Mouse (Mus musculus) right cerebral cortex, adult 18-20 months (tissue): ENCODE measurements around the gene Abhd8.

Experiments
- DNase-seq: peaks from one replicate; pipeline ENCODE4 v3.0.0; 2022; ENCODE audit warnings: mixed read lengths

The Abhd8 gene

DNA sequence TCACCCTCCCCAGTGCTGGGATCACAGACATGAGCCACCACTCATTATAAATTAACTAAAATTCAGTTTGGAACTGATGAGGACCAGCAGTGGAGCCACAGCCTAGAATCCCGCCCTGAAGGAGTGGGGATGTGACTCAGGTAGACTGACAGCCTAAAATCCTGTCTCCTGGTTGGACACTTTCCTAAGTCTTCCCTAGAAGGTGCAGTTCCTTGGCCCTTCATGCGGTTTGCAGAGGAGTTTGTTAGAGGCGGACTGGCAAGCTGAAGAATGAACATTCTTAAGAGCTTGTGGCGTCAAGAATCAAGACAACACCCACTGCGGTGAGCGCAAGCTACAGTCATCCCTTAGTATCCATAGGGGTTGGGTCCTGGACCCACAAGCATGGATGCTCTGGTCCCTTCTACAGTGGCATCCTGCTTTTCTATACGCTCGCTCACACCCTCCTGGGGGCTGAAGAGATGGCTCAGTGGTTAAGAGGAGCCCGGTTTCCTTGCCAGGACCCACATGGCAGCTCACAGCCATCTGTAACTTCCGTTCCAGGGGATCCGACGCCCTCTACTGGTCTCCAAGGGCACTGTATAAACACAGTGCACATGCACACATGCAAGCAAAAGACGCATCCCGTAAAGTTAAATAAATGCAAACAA, 13.9 kb upstream of the Abhd8 start:
- DNase-seq, result no peak

DNA sequence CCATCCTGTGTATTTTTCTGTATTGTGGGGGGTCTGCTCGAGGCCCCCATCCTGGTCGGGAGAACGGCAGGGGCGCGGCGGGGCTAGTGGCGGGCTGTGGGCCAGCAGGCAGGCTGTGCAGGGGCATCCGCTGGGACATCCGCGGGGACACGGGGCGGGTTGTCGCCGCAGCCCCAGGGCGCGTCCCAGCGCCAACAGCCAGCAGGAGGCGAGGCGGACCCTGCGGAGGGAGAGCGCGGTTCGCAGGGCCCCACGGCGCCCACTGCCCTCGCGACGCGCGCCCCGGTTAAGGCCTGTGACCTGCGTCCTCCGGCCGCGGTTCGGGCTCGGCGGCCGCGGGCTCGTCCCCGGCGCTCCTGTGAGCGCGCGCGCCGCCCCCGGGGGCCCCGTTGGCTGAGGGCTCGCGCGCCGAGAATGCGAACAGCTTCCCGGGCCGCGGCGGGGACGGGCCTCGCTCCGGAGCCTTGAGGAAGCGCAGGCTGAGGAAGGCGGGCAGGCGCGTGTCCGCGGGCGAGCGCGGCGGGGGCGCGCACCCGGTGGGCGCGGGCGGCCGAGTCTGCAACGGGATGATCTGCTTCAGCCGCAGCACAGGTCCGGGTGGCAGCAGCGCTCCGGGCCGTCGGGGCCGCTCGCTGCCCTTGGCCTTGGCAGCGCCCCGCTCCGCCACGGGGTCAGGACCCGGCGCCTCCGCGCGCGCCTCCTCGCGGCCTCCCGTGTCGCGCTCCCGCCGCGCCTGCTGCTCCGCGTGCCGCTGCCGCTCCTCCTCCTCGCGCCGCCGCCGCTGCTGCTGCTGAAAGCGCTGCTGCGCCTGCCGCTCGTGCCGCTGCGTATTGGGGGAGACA, 12.9 kb upstream of the Abhd8 start:
- peak; percentile 85 for DNase-seq

DNA sequence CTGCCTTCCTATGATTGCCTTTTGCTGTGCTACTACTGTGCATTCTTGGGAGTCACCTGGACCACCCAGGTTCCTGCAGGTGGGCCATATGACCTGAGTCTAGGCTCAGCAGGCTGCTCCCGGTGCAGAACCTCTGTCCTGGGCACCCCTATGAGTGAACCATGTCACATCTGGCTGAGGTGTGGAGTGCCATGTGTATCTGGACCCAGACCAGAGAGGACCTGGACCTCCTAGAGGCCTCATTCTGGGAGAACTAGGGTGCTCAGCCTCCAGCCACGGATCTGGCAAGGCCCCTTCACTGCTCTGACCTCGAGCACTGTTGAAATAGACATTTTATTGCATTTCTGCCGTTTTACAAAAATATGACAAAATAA, 12.2 kb upstream of the Abhd8 start:
- DNase-seq, result no peak

DNA sequence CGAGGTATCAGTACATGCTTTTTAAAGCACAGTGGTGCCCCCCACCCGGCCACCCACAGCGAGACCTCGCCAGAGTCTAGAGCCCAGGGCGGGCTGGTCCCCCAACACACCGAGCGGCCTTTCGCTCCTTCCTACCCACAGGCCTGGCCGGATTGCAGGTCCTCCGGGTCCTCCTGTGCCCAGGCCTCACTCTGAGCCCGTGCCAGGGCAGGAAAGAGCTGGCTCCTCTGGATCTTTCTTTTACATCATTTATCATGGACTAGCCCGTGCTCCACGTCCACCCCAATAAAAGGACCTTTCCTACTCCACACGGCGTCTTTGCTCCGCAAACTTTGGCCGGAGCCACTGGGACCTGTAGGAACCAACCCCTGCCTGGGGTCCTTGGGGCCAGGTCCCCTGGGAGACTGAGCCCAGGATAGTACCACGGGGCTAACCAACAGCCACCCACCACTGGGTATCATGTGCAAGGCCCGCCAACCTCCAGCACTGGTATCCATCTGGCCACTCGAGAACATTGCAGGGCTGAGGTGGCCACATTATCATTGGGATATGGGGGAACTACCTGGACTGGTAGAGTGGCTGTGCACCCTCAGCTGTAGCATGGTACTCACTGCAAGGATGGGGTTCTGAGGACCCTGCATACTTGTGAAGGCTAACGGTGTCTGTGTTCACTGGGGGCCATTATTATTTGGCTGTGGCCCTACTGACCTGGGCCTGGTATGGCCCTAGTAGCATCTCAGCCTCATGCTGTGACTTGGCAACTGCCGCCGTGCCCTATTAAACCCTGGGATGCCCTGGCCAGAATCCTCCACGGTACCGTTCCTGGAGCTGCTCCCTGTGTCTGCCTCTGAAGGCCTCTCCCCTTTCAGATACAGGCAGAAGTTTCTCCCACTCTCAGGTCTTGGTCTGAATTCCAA, 11.6 kb upstream of the Abhd8 start:
- DNase-seq, result no peak

DNA sequence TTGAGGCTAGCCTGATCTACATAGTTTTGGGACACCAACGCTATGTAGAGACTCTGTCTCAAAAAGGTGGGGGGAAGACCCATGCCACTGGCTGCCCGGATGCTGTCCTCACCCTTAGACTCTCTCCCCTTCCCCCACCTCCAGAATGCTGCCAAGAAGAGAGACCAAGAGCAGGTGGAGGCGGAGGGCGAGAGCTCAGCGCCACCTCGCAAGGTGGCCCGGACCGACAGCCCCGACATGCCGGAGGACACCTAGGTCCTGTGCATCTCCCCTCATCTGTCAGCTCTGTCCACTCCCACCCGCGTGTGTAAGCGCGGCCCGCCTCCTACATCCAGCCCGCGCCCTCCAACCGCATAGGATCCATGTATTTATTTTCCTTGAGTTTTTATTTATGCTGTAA, 10.9 kb upstream of the Abhd8 start:
- no peak for DNase-seq

DNA sequence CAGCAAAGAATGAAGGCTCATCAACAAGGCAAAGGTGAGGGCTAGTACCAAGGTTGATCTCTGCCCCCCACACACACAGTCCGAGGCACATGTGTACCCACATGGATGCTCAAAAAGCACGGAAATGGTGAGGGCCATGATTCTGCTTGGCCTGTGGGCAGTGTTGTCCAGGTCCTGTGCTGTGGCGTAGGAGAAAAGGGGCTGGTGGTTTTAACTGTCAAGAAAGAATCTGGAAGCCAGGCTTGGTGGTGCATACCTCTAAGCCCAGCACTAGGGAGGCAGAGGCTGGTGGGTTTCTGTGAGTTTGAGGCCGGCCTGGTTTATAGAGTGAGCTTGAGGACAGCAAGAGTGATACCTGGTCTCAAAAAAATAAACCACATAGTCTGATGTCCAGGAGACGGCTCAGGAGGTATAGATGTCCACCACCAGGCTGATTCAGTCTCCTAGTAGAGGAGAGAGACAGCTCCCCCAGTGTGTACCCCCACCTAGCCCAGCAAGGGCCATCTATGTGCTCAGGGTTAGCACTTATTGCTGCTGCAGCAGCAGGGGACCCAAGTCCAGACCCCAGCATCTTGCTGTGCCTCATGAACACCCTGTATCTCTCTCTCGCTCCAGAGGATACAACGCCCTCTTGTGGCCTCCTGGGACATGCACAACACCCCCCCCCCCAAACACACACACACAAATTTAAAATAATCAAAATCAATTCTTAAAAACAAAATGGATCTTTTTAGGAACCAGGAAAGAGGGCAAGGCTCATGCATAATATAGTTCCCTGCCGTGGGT, 9.3 kb upstream of the Abhd8 start:
- no peak for DNase-seq

DNA sequence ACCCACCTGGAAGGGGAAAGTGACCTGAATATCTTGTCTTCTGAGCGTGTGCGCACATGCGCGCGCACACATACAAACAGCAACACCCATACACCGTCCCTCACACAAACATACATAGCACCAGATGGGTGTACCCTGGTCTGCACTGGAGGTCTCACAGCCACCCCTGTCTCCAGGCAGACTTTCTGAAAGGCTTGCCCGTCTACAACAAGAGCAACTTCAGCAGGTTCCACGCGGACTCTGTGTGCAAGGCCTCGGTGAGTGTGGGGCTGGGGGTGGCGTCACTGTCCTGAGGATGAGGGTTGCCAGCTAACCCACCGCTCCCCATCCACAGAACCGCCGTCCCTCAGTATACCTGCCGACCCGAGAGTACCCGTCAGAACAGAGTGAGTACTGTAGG, 8.4 kb upstream of the Abhd8 start:
- DNase-seq, result no peak

DNA sequence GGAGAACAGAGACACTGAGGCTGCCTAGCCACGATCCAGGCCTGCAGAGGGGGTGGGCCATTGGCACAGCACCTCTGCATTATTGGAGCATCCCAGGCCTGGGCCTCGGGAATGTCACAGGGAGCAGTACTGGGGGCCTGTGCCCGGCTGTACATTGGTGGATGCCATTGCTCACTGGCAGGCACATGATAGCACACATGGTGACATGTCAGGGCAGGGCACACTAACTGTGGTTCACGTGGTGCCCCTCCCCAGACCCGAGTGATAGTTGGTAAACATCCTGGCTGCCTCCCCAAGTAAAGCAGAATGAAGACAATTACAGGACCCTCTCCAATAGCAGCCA, 7.4 kb upstream of the Abhd8 start:
- no peak for DNase-seq

DNA sequence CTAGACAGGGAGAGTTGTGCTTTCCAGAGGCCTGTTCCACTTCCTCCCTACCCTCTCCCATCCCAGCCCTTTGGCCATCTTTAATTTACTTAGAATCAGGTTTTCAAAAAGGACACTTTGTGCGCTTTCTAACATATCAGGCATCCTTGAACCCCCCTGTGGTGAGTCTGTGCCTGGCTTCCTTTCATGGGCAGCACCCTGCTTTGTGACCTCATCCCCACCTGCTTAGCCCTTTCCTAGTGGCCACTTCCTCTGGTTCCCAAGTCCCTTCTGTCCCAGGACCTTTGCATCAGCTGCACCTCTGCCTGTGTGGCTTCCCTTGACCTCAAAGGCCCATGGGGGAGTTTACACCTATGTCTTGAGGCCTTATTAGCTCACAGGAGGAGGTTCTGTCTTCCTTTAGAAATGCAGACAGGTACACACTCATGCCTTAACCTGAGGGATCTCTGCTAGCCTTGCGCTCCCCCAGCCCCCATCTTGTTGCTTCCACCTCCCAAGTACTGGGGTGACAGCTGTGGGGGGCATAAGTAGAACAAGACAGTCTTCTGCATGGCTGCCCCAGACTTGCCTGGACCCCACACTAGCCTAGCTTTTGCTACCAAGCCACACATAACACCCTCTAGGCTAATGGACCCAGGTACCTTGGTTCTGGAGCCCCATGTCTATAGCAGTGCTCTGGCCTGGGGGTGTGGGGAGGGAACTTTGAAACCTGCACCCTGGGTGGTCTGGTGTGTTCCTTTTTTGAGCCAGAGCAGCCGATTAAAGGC, 6.9 kb upstream of the Abhd8 start:
- DNase-seq, result no peak

DNA sequence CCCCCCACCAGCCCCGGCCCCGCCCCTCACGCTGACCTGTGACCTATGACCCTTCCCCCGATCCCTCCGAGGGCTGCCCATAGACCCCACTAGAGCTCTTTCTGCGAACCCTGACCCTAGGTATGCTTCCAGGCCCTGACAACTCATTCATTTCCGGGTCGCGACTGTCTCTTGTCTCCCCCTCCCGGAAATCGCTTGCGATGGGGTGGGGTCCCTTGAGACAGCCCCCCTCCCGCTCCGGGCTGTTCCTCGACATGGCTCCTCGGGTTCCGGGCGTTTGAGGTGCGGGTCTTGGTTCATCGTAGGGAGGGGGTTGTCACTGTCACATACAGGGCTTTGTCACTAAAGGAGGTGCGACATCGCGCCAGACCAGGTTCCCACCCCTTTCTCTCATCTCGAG, 6.0 kb upstream of the Abhd8 start:
- peak; percentile 61 for DNase-seq

DNA sequence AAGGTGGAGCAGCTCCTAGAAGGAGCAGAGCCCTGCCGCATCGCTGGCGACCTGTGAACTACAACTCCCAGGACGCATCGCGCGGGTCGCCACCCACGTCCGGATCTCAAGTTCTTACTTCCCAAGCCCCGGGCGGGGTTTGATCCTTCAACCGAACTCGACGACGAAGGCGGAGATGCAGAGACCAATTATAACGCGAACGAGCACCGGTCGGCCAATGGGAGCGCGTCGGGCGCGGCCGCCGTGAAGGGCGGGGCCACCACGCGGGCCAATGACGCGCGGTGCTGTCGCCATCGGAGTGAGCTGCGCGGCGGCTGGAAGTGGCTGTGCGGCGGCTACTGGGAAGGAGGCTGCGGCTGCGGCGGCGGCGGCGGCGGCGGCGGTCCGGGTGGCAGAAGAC, 5.5 kb upstream of the Abhd8 start, which contains the start of gene Dda1:
Gene Dda1 (plus strand): TSS at position 284 of the 400 bp plus-strand sequence.
- peak; percentile 100 for DNase-seq

DNA sequence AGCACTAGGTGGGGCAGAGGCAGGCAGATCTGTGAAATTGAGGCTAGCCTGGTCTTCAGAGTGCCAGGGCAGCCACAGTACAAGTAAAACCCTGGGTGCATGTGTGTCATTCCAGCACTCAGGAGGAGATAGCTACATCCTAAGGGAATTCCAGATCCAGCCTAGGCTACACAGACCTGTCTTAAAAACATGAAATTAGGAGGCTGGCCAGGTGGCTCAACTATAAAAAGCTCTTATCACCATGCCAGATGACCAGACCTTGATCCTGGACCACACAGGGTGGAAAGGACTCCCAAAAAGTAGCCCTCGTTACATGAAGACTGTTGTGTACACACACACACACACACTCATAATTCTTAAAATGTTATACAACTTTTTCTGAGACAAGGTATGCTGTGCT, 4.5 kb upstream of the Abhd8 start:
- DNase-seq, result no peak

DNA sequence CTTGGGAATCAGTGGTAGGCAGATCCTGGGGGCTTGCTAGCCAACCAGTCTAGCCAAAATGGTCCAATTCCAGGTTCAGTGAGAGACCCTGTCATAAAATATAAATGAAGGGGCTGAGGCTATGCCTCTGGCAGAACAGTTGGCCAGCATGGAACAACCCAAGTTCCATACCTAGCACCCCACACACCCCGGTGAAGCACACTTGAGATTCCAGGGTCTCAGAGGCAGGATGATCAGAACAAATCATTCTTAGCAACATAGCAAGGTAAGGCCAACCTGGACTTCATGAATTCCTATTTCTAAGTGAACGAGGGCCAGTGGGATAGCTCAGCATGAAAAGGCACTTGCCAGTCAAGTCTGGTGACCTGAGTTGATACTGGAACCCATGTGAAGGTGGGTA, 3.7 kb upstream of the Abhd8 start:
- DNase-seq, result no peak

DNA sequence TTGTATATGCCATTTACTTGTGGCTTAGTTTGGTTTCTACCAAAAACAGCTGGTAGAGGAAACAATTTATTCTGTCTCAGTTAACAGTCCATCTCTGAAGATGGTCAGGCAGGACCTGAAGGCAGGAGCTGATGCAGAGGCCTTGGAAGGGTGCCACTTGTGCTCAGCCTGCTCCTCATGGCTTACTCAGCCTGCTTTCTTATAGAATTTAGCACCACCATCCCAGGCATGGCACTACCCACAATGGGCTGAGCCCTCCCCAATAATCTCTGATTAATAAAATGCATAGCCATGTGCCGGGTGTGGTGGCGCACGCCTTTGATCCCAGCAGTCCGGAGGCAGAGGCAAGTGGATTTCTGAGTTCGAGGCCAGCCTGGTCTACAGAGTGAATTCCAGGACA, 2.7 kb upstream of the Abhd8 start:
- DNase-seq, result no peak

DNA sequence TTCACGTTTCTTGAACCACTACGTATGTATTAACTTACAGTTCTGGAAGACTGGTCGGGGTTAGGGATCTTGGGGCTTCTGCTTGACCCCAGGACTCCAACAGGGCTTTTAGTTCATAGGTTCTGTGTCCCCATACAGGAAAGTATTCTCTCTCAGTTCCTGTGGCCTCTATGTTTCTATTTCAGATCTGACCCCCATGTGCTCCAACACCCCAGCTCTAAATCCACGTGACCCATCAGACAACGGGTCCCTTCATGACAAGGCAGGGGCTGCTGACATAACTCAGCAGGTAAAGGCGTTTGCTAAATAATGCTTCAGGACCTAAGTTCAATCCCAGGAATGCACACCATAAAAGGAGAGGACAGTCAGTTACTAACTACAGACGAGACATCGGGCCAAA, 2.3 kb upstream of the Abhd8 start:
- DNase-seq, result no peak

DNA sequence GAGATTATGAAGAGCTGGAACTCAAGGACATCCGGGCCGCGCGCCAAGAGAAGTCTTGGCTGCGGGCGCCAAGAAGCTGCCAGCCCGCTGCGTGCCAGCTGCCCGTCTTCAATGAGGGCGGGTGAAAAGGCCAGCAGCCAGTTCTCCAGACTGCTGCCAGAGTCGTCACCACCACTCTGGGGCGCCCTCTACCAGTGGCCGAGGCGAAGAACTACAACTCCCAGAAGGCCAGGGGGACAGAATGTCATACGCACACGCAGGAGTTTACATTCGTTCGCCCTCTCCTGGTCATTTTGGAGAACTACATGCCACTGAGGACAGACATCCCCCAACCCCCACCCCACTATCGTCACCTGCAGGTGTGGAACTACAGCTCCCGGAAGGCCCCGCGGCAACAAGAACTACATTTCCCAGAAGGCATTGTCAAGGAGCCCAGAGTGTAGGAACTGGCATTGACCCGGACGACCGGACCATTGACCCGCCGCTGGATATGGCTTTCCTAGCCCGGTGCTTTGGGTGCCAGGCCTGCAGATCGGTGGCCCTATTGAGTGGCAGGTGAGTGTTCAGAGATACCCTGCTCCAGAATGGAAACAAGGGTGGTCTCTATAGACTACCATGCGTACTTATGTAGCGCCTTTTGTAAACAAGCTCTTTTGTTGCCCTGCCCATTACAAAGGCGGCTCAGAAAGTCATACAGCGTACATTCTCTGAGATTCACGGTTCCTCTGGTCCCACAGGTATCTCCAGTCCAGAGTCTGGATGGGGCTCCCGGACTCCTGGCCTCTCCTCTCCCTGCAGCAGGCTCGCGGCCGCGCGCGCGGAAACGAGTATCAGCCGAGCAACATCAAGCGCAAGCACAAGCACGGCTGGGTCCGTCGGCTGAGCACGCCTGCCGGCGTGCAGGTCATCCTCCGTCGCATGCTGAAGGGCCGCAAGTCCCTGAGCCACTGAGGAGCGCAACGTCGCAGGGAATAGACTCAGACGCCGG, 1.4 kb upstream of the Abhd8 start, which contains the start of gene Mrpl34:
Gene Mrpl34 (plus strand): TSS at position 447 of the 988 bp plus-strand sequence.
- DNase-seq, result peak; percentile 99

DNA sequence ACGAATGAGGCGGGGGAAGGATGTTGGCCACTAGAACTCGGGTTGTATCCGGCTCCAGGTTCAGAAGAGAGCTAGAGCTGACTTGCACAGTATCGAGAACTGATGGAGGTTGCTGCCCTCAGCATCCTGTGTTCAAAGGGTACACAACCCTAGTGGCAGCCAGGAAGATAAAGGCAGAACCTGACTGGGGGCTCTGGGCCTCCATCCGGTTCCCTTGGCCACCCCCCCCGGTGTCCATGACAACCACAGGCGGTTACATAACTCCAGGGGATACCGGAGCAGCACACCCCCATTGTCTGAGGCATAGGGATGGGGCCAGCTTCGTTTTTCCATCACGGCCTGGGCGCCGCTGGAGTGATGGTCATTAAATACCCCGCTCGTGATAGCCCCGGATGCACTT, 669 bp downstream of the Abhd8 start:
- DNase-seq, result peak; percentile 71

DNA sequence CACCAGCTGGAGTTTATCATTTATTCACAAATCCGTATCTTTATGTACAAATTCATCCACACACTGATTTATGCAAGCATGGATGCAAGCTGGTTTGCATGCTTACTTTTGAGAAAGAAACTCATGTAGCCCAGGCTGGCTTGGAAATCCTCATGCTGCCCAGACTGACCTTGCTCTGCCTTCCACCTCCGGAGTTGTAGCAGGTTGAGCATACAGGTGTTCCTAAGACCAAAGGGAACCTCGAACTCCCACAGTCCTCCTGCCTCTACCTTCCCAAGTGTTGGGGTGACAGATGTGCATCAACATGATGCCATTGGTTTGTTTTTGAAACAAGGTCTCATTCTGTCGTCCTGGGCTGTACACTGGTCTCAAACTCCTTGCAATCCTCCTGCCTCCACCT, 1.3 kb downstream of the Abhd8 start:
- no peak for DNase-seq

DNA sequence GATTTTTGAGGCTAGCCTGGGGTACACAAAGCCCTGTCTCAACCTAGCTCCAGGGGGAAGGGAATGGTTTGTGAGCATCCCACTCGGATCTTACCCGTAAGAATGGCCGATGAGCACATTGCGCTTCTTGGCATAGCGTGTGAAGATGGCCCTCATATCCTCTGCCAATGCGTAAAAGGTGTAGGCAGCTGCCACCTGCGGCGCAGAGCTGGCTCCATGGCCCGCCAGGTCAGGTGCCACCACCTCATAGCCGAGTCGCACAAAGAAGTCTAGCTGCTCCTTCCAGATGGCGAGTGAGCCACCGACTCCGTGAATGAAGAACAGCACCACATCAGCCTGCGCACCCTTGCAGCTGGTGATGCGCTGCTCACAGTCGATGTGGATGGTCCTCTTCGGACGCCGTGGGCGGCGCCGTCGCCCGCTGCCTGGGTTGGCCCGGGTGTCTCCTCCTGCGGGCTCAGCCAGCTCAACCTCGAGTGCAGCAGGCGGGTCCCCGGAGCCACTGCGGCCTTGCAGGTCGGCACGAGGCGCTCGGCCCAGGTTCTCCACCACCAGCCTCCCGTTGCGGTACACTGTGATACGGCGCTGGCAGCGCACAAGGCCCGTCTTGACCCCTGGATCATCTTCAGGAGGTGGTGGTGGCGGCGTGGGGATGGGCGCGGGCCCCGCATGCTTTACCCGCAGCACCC, 2.2 kb downstream of the Abhd8 start:
- DNase-seq, result no peak

DNA sequence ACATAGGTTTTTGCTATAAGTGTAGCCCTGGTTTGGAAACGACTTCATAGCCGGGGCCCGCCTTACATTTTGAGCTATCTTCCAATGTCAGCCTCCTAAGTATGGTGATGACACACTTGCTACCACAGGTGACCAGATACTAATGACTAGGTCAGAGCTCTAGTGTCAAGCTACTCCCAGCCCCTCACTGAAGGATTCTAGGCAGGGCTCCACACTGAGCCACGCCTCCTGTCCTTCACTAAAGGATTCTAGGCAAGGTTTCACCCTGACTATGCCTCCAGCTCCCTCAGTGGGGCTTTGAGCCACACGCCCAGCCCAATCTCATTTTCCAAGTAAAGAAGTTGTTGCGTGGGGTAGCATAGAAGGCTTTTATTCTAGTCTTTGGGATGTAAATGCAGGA, 2.7 kb downstream of the Abhd8 start:
- DNase-seq, result no peak
